Mouse (Mus musculus) lung, postnatal 14 days (tissue): ENCODE measurements around the gene Cyth4.

Source experiments
- DNase-seq: peaks from one replicate; pipeline ENCODE4 v3.0.0; 2021

Gene Cyth4

GRCm38 (mm10) chr15:78596914-78597313 lies at the start of gene Cyth4:
Gene Cyth4 (plus strand): TSS chr15:78597047.
- peak; percentile 58 for DNase-seq

GRCm38 (mm10) chr15:78547415-78548335 lies 49.2 kb upstream of the Cyth4 start:
- peak; percentile 62 for DNase-seq

GRCm38 (mm10) chr15:78548336-78548665 lies 48.5 kb upstream of the Cyth4 start:
- no peak for DNase-seq

GRCm38 (mm10) chr15:78548711-78549110 lies 48.1 kb upstream of the Cyth4 start:
- DNase-seq = no peak

GRCm38 (mm10) chr15:78549189-78549734 lies 47.6 kb upstream of the Cyth4 start:
- no peak for DNase-seq

- no peak for DNase-seq
These were observed 42.1 kb upstream of the Cyth4 start for GRCm38 (mm10) chr15:78554545-78555313.

GRCm38 (mm10) chr15:78557693-78558535 lies 38.9 kb upstream of the Cyth4 start:
- DNase-seq = no peak

GRCm38 (mm10) chr15:78559141-78559979 lies 37.5 kb upstream of the Cyth4 start:
- DNase-seq = no peak

- no peak for DNase-seq
These were observed 33.5 kb upstream of the Cyth4 start for GRCm38 (mm10) chr15:78563344-78563743.

- DNase-seq = no peak
These were observed 32.9 kb upstream of the Cyth4 start for GRCm38 (mm10) chr15:78563937-78564336.

GRCm38 (mm10) chr15:78564764-78565435 lies 31.9 kb upstream of the Cyth4 start:
- no peak for DNase-seq

GRCm38 (mm10) chr15:78567608-78568120 lies 29.2 kb upstream of the Cyth4 start:
- DNase-seq = no peak

GRCm38 (mm10) chr15:78570170-78570569 lies 26.7 kb upstream of the Cyth4 start:
- no peak for DNase-seq

GRCm38 (mm10) chr15:78571554-78572269 lies 25.1 kb upstream of the Cyth4 start:
- peak; percentile 25 for DNase-seq

- no peak for DNase-seq
These were observed 24.6 kb upstream of the Cyth4 start for GRCm38 (mm10) chr15:78572270-78572600.

GRCm38 (mm10) chr15:78572658-78573397 lies 24.0 kb upstream of the Cyth4 start, which contains the start of gene Rac2:
Gene Rac2 (minus strand): TSS chr15:78572783.
- DNase-seq = peak; percentile 32

GRCm38 (mm10) chr15:78576284-78576810 lies 20.5 kb upstream of the Cyth4 start:
- no peak for DNase-seq

- no peak for DNase-seq
These were observed 13.5 kb upstream of the Cyth4 start for GRCm38 (mm10) chr15:78583352-78583751.

- no peak for DNase-seq
These were observed 11.4 kb upstream of the Cyth4 start for GRCm38 (mm10) chr15:78585404-78585803.
